Mouse (Mus musculus): ENCODE results near the gene Rbp1. TPM values are rescaled to one million over a fixed set of nuclear protein-coding genes. Genes with fewer than 3 reads are reported as not detected.

Rbp1 gene
- polyA plus RNA-seq, 1 experiment from 2014 or later, result 118 TPM

GRCm38 (mm10) chr9:98401611-98402010 is 21.1 kb upstream of the Rbp1 start:
- Histone ChIP-seq H3K4me2 (no peak overlapping the region), H3K4me3 (replicated peaks) (no peak overlapping the region), H3K36me3 (no peaks in the 10 kb centered on the region), H3K9me3 (replicated peaks) (no peaks in the 10 kb centered on the region), H3K27me3 (no peaks in the 10 kb centered on the region), H3K4me1 (no peaks in the 10 kb centered on the region), H3K27ac (no peak overlapping the region), H3K9ac (no peak overlapping the region)
- no peak for ATAC-seq (replicated peaks; ENCODE audit: low FRiP score)
- 73% methylated on average over 5 of the region's 5 CpGs for WGBS

GRCm38 (mm10) chr9:98407771-98408170 is 15.0 kb upstream of the Rbp1 start:
- Histone ChIP-seq H3K36me3 (no peaks in the 10 kb centered on the region), H3K4me3 (replicated peaks) (no peak overlapping the region), H3K27me3 (no peaks in the 10 kb centered on the region), H3K27ac (no peak overlapping the region), H3K9me3 (replicated peaks) (no peaks in the 10 kb centered on the region), H3K4me2 (no peak overlapping the region), H3K9ac (no peak overlapping the region), H3K4me1 (no peaks in the 10 kb centered on the region)
- ATAC-seq (replicated peaks; ENCODE audit: low FRiP score), result no peak
- 82% methylated on average over 12 of the region's 12 CpGs for WGBS

- Histone ChIP-seq H3K9ac (no peak overlapping the region), H3K27me3 (no peaks in the 10 kb centered on the region), H3K4me1 (no peaks in the 10 kb centered on the region), H3K27ac (no peak overlapping the region), H3K9me3 (replicated peaks) (no peaks in the 10 kb centered on the region), H3K4me3 (replicated peaks) (no peak overlapping the region), H3K4me2 (no peak overlapping the region), H3K36me3 (no peaks in the 10 kb centered on the region)
- peak; percentile 25; the same call in 1 of the 2 replicates for ATAC-seq (replicated peaks; ENCODE audit: low FRiP score)
- WGBS, result 21% methylated on average over 3 of the region's 3 CpGs
Measured at GRCm38 (mm10) chr9:98409137-98409536, 13.6 kb upstream of the Rbp1 start.

GRCm38 (mm10) chr9:98415427-98415826 is 7.3 kb upstream of the Rbp1 start:
- Histone ChIP-seq H3K27ac (no peak overlapping the region), H3K27me3 (no peaks in the 10 kb centered on the region), H3K4me2 (no peak overlapping the region), H3K9me3 (replicated peaks) (no peaks in the 10 kb centered on the region), H3K4me1 (peaks cover 6% of the 10 kb centered on the region; the same call in 1 of the 2 replicates), H3K4me3 (replicated peaks) (no peak overlapping the region), H3K9ac (no peak overlapping the region), H3K36me3 (no peaks in the 10 kb centered on the region)
- 85% methylated on average over 4 of the region's 4 CpGs for WGBS
- no peak for ATAC-seq (replicated peaks; ENCODE audit: low FRiP score)

- Histone ChIP-seq H3K27me3 (no peaks in the 10 kb centered on the region), H3K36me3 (no peaks in the 10 kb centered on the region), H3K9me3 (replicated peaks) (no peaks in the 10 kb centered on the region), H3K9ac (no peak overlapping the region), H3K4me1 (peaks cover 16% of the 10 kb centered on the region; the same call in 1 of the 2 replicates), H3K4me2 (no peak overlapping the region), H3K27ac (no peak overlapping the region), H3K4me3 (replicated peaks) (no peak overlapping the region)
- ATAC-seq (replicated peaks; ENCODE audit: low FRiP score), result peak; percentile 50
- 47% methylated on average over 7 of the region's 7 CpGs for WGBS
Measured at GRCm38 (mm10) chr9:98417919-98418318, 4.8 kb upstream of the Rbp1 start.

- no peaks in the 10 kb centered on the region for H3K27me3 ChIP-seq
- H3K4me1 ChIP-seq, result peaks cover 16% of the 10 kb centered on the region; the same call in 1 of the 2 replicates
- no peaks in the 10 kb centered on the region for H3K9me3 ChIP-seq (replicated peaks)
- no peak overlapping the region for H3K4me2 ChIP-seq
- H3K36me3 ChIP-seq, result no peaks in the 10 kb centered on the region
- H3K4me3 ChIP-seq (replicated peaks), result no peak overlapping the region
- no peak for ATAC-seq (replicated peaks; ENCODE audit: low FRiP score)
- H3K27ac ChIP-seq, result no peak overlapping the region
- H3K9ac ChIP-seq, result no peak overlapping the region
- 73% methylated on average over 3 of the region's 3 CpGs for WGBS
Measured at GRCm38 (mm10) chr9:98418346-98418745, 4.4 kb upstream of the Rbp1 start.

GRCm38 (mm10) chr9:98420666-98421065 is 2.1 kb upstream of the Rbp1 start:
- Histone ChIP-seq H3K27ac (peak overlapping the region; percentile 60), H3K4me1 (peaks cover 31% of the 10 kb centered on the region), H3K9me3 (replicated peaks) (no peaks in the 10 kb centered on the region), H3K36me3 (no peaks in the 10 kb centered on the region), H3K4me3 (replicated peaks) (no peak overlapping the region), H3K9ac (no peak overlapping the region), H3K27me3 (no peaks in the 10 kb centered on the region), H3K4me2 (no peak overlapping the region)
- 59% methylated on average over 1 of the region's 1 CpGs for WGBS
- ATAC-seq (replicated peaks; ENCODE audit: low FRiP score), result no peak

GRCm38 (mm10) chr9:98421903-98422302 is 858 bp upstream of the Rbp1 start:
- peak overlapping the region; percentile 60; the same call in 1 of the 2 replicates for H3K27ac ChIP-seq
- H3K36me3 ChIP-seq, result no peaks in the 10 kb centered on the region
- WGBS, result 34% methylated on average over 3 of the region's 3 CpGs
- peaks cover 43% of the 10 kb centered on the region for H3K4me1 ChIP-seq
- no peak overlapping the region for H3K4me2 ChIP-seq
- H3K9ac ChIP-seq, result no peak overlapping the region
- no peaks in the 10 kb centered on the region for H3K27me3 ChIP-seq
- no peak overlapping the region for H3K4me3 ChIP-seq (replicated peaks)
- H3K9me3 ChIP-seq (replicated peaks), result no peaks in the 10 kb centered on the region
- ATAC-seq (replicated peaks; ENCODE audit: low FRiP score), result 0 out of 2 replicates have a peak, but pooled peaks have one; percentile 10

- WGBS, result 10% methylated on average over 4 of the region's 4 CpGs
- Histone ChIP-seq H3K9ac (no peak overlapping the region), H3K9me3 (replicated peaks) (no peaks in the 10 kb centered on the region), H3K36me3 (no peaks in the 10 kb centered on the region; the same call in 1 of the 2 replicates), H3K4me2 (peak overlapping the region; percentile 83), H3K4me1 (peaks cover 60% of the 10 kb centered on the region), H3K4me3 (replicated peaks) (no peak overlapping the region), H3K27ac (no peak overlapping the region), H3K27me3 (no peaks in the 10 kb centered on the region)
- no peak for ATAC-seq (replicated peaks; ENCODE audit: low FRiP score)
Measured at GRCm38 (mm10) chr9:98423691-98424090, 930 bp downstream of the Rbp1 start.

GRCm38 (mm10) chr9:98424291-98424690 is 1.5 kb downstream of the Rbp1 start:
- ATAC-seq (replicated peaks; ENCODE audit: low FRiP score), result no peak
- no peaks in the 10 kb centered on the region; the same call in 1 of the 2 replicates for H3K36me3 ChIP-seq
- 5% methylated on average over 8 of the region's 8 CpGs for WGBS
- no peaks in the 10 kb centered on the region for H3K9me3 ChIP-seq (replicated peaks)
- H3K27me3 ChIP-seq, result no peaks in the 10 kb centered on the region
- H3K4me1 ChIP-seq, result peaks cover 66% of the 10 kb centered on the region
- peak overlapping the region; percentile 73 for H3K4me3 ChIP-seq (replicated peaks)
- peak overlapping the region; percentile 63; the same call in 1 of the 2 replicates for H3K9ac ChIP-seq
- peak overlapping the region; percentile 83 for H3K4me2 ChIP-seq
- peak overlapping the region; percentile 76 for H3K27ac ChIP-seq

- peak; percentile 70 for ATAC-seq (replicated peaks; ENCODE audit: low FRiP score)
- Histone ChIP-seq H3K4me3 (replicated peaks) (peak overlapping the region; percentile 73), H3K4me2 (peak overlapping the region; percentile 83), H3K27me3 (no peaks in the 10 kb centered on the region), H3K4me1 (peaks cover 69% of the 10 kb centered on the region), H3K9ac (peak overlapping the region; percentile 63), H3K27ac (peak overlapping the region; percentile 76), H3K36me3 (no peaks in the 10 kb centered on the region; the same call in 1 of the 2 replicates), H3K9me3 (replicated peaks) (no peaks in the 10 kb centered on the region)
- under 1% methylated on average over 41 of the region's 42 CpGs for WGBS
Measured at GRCm38 (mm10) chr9:98424725-98425210, 2.0 kb downstream of the Rbp1 start.

GRCm38 (mm10) chr9:98425351-98425880 is 2.7 kb downstream of the Rbp1 start:
- Histone ChIP-seq H3K4me2 (peak overlapping the region; percentile 83), H3K4me3 (replicated peaks) (peak overlapping the region; percentile 73), H3K4me1 (peaks cover 70% of the 10 kb centered on the region), H3K36me3 (no peaks in the 10 kb centered on the region; the same call in 1 of the 2 replicates), H3K9me3 (replicated peaks) (no peaks in the 10 kb centered on the region), H3K27ac (peak overlapping the region; percentile 66), H3K9ac (peak overlapping the region; percentile 63), H3K27me3 (no peaks in the 10 kb centered on the region)
- WGBS, result 4% methylated on average over 19 of the region's 19 CpGs
- ATAC-seq (replicated peaks; ENCODE audit: low FRiP score), result no peak

Data from kidney, embryonic 15.5 days (tissue).